Mouse (Mus musculus) thymus, postnatal 14 days (tissue): ENCODE measurements around the gene Rdm1.

Experiments used
- DNase-seq: peaks from one replicate; pipeline ENCODE4 v3.0.0; 2021

Rdm1 gene

GRCm38 (mm10) chr11:101682410-101682960 is 55.5 kb downstream of the Rdm1 start:
- no peak for DNase-seq
